Mouse (Mus musculus) kidney, adult 2 months (tissue): ENCODE measurements around the gene Slc37a1.

Experiments
- CTCF ChIP-seq: fragments of 200-500 bp; conservative IDR thresholded peaks from 2 replicates; pipeline ENCODE4 v1.5.1; 2011; ENCODE audit warnings: low read depth, mild to moderate bottlenecking, control low read depth, low read length, moderate library complexity, mixed read lengths; ENCODE audit not compliant: insufficient read depth, insufficient read length
- POLR2A ChIP-seq: fragments of 200-500 bp; IDR thresholded peaks from one replicate; pipeline ENCODE4 v1.6.1; 2011; ENCODE audit warnings: low read depth, low read length, control low read depth

DNA sequence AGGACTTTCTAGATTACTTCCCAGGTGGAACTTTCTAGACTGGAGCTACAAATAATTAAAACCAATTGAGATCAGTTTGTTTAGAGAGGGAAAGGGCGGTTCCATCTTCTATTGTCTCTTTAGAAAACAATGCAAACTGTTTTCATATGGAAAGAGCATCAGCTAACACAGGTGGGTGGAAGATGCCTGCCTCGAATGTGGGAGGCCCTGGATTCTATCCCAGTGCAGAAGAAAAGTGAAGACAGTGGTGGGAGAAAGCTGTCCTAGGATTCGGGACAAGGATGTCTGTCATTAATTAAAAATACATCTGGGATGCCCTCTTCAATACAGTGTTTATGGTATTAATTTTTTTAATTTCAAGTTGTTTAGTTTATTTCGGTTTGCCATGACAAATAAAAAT, 19.5 kb upstream of the Slc37a1 start:
- TF ChIP-seq POLR2A, result no peak
- no peak for TF ChIP-seq CTCF
